Mouse (Mus musculus) heart, adult 8-10 months (tissue): Measurements from ENCODE around the gene Ppp1r15a. TPM values are rescaled to one million over a fixed set of nuclear protein-coding genes. Genes with fewer than 3 reads are reported as not detected.
"Not testable (repeated sequence)": the region's sequence is repeated elsewhere in the genome, so short reads cannot be mapped to it uniquely, and the experiment has no call there.

ENCODE experiments used
- DNase-seq: peaks from one replicate; pipeline ENCODE4 v3.0.0; 2022; ENCODE audit warnings: low spot score
- total RNA-seq, 4 experiments: library from RNA; stranded (reverse); gene quantifications; 2 replicates each; pipeline ENCODE4 v1.2.4; 2022

The Ppp1r15a gene
- total RNA-seq, 4 experiments from 2014 or later: 21.9 to 31.6 (median 28.0) TPM

DNA sequence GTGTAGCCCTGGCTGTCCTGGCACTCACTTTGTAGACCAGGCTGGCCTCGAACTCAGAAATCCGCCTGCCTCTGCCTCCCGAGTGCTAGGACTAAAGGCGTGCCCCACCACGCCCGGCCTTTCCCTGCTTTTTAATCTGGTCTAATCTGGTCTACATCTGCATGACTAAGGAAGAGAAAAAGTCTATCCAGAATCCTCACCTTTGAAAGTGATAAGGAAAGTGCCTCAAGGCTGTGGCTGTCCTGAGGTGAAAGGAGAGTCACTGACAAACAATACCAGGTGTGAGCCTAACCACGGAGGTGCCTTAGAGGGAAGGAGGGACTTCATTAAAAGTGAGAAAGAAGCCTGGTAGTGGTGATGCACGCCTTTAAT is 25.4 kb upstream of the Ppp1r15a start:
- no peak for DNase-seq

DNA sequence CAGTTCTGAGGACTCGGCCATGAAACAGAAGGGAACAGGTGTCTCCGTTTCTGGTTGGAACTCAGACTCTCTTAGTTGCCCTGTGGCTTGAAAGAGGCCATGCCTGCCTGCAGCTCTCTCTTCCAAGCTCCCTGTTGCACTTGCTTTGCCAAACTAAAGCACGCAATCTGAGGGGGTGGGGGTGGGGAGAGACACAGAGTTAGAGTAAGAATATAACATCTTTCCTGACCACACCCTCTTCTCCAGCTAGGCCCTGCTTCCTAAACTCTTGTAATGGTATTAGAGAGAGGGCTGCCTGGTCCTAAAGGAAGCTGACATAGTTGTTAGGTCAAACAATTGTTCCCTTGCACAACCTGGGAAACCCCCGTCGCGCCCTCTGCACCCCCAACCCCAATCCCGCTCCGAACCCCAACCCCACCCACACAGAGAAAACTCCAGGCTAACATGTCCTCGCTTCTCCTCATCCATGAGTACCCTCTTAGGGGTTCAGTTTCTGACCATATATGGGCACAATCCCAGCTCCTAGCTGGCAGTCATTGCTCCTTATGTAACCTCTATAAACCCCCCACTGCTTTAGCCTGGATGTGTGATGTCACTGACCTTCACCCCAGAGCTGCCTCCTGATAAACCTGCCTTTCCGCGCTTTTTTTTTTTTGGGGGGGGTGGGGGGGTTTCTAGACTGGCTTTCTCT is 24.9 kb upstream of the Ppp1r15a start:
- no peak for DNase-seq

DNA sequence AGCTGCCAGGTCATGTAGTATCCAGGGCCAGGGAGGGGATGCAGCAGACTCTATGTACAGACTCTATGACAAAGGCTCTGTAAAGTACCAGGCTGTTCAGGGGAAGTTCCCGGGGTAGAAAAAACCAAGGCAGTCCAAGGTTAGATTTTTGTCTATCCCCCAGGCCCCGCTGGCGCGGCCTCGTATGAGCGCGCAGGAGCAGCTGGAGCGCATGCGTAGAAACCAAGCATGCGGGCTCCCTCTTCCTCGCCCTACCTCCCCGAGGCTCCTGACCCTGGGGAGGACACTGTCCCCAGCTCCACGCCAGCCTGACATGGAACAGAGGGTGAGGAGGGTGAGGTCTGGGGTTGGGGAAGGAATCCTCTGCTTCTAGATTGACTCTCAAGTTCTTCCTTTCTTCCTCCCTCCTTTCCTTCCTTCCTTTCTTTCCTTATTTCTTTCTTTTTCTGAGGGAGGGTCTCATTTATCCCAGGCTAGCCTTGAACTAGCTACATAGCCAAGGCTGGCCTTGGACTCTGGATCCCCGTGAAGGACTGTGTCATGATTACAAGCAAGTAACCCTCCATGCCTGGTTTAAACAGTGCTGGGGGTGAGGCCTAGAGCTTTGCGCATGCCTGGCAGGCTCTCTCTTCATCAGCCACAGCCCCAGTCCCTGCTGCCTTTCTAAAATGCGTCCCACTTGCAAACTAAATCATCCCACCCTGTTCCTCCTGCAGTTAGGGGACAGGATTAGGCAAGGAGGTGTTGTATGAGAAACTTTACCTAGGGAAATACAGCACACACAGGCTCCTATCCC is 23.8 kb upstream of the Ppp1r15a start:
- DNase-seq: no peak

DNA sequence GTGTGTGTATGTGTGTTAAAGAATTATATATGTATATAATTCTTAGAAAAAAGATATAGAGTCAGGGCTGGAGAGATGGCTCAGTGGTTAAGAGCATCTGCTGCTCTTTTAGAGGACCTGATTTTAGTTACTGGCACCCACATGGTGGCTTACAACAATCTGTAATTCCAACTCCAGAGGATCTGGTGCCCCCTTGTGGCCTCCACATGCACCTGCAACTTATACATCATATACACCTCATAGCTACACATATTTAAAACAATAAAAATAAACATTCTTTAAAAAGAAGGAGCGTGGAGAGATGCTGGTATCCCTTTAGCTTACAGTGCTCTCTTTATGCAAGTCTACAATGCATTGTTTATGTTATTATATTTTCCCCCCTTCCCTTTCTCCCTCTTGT is 18.5 kb upstream of the Ppp1r15a start:
- DNase-seq: no peak

DNA sequence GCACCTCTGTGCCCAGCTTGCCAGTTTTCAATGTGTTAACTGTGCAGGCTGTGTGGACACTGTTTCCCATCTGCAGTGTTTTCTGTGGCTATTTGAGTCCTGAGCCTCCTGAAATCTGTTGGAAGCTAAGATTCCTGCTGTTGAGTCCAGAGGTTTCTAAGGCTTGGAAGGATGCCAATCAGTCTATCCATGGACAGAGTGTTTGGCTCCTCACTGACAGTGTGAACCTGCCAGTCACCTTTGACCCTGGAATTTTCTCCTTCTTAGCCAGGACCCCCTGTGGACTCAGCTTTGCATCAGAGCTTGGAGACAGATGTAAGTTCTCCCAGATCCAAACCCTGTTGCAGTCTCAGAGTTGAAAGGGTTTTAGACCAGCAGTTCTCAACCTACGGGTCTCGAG is 14.1 kb upstream of the Ppp1r15a start:
- DNase-seq: no peak

DNA sequence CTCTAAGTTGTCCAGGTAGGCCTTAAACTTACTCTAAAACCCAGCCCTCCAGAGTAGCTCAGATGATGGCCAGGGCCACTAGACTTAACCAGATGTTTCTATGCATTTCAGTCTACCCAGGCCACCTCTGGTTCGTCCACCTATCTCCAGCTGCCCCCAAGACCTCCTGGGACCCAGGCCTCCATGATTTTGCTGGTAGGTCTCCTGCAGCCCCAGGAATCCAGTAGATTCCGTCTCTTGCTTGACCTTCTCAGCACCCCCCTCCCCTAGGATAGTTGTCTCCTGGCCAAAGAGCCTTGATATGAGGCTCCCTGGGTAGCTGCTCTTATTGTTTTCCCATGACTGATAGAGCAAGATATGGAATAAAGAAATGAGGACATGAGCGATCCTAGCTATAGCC is 13.0 kb upstream of the Ppp1r15a start:
- DNase-seq: no peak

DNA sequence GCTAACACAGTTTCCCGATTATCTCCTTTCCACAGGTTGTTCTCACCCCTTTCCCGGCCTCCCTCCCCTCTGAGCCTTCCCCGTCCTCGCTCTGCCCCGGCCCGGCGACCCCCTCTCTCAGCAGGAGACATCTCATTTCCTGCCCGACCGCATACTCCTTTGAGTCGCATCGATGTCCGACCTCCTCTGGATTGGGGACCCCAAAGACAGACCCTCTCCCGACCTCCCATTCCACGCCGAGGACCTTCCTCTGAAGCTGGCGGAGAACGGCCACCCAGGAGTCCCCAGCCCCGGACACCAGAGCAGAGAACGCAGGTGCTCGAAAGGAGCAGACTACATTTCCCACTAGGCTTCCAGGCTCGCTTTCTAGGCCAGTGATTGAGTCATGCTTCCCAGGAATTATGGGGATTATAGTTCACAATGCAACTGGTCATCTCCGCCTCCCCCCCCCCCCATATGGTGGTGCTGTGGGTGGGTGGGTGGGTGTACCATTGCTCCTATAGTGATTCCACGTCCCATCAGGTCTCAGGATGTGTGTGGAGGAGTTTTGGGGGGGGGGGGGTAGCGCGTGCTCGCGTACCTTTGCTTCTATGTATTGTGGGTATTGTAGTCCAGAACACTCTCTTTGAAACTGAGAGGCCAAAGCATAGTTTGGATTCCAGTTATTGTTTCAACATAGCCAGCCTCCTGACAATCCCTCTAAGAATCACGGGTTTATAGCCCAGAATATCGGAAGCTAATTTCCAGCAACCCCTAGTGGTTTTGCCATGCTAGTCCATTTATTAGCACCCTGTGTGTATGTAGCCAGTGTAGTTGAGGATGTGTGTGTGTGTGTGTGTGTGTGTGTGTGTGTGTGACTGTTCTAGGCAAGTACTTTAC is 12.3 kb upstream of the Ppp1r15a start:
- DNase-seq: peak; percentile 53

DNA sequence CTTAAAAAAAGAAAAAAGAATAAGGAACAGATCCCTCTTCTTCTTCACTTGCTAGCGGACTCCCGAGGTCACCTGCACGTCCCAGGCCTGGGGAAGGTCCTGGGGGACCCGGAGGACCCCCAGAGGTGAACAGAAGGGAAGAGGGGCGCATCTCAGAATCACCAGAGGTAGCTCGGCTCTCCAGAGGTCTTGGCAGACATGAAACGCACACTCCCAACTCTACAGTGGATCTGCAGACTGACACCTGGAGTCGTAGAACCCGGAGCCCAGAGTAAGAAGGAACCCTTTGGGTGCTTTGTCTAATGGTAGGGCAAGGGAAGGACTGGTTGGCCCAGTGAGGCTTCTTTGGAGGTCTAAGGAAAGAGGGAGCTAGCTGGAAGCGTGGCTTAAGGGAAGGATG is 11.5 kb upstream of the Ppp1r15a start:
- no peak for DNase-seq

DNA sequence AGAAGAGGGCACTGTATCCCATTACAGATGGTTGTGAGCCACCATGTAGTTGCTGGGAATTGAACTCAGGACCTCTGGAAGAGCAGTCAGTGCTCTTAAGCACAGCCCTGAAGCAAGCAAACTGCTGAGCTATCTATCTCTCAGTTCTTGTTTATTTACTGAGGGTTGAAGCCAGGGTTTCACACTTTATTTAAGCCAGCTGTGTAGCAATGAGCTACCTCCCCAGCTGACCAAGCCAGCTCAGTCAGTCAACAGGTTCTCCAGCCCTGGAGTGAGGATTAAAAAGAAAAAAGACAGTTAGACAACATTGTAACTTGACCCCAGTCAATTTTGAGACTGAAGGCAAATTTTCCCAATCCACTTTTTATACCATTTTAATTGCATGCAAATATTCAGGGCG is 9.6 kb upstream of the Ppp1r15a start:
- DNase-seq: no peak

DNA sequence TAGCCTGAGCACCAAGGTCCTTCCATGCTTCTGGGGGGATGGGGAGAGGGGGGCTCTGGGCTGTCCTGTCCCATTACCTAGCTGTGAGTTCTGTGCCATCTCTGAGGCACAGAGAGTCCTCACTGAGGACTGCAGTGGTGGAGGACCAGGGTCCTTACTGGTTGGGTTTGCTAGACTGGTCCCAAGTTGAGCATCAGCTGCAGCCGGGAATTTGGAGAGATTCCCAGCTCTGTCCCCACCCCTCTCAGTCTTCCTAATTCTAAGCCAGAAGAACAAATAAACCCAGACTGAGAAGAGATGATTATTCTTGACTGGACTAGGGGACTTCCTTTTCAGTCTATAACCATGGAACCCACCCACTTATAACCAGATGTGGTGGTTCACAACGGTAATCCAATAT is 4.6 kb upstream of the Ppp1r15a start:
- DNase-seq: no peak

DNA sequence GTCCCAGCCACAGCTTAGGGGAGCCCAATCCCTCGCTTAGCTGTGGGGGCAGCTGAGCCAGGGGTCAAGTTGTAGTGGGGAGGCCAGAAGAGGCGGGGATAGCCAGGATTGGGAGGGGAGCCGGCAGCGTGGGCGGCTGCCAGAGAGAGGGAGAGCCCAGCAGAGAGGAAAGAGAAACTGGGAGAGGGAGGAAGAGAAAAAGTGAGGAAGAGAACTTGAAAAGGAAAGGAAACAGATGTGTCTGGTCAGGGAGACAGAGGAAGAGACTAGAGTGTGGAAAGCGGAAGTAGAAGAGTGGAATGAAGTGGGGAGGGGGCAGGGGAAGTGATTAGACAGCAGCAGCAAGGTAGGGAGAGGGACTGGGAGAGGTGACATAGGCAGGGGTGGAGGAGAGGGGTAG is 3.4 kb upstream of the Ppp1r15a start:
- DNase-seq: no peak

DNA sequence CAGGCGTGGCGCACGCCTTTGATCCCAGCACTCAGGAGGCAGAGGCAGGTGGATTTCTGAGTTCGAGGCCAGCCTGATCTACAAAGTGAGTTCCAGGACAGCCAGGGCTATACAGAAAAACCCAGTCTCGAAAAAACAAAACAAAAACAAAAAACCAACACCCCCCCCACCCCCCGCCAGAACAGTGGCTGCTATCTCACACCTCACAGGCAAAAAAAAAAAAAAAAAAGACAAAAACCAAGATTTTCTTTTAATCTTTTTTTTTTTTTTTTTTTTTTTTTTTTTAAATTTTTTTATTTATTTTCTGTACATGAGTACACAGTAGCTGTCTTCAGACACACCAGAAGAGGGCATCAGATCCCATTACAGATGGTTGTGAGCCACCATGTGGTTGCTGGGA is 1.1 kb upstream of the Ppp1r15a start:
- DNase-seq: not testable (repeated sequence)

DNA sequence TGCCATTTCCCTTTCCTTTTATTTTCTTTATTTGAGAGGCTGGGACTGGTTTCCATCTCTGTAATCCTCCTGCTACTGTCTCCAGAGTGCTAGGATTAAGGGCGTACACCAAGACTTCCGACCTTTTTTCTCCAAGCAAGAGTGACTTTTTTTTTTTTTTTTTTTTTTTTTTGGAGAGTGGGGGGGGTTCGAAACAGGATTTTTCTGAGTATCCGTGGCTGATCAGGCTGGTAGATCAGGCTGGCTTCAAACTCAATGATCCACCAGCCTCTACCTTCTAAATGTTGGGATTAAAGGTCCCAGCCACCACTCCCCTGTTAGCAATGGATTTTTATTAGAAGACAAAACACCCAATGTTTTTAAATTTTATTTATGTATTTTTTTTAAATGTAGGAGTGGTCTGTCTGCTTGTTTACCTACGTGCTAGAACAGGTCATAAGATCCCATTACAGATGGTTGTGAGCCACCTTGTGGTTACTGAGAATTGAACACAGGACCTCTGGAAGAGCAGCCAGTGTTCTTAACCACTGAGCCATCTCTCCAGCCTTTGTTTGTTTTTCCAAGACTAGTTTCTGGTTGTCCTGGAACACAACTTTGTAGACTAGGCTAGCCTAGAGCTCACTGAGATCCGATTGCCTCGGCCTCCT is 529 bp upstream of the Ppp1r15a start:
- DNase-seq: no peak

DNA sequence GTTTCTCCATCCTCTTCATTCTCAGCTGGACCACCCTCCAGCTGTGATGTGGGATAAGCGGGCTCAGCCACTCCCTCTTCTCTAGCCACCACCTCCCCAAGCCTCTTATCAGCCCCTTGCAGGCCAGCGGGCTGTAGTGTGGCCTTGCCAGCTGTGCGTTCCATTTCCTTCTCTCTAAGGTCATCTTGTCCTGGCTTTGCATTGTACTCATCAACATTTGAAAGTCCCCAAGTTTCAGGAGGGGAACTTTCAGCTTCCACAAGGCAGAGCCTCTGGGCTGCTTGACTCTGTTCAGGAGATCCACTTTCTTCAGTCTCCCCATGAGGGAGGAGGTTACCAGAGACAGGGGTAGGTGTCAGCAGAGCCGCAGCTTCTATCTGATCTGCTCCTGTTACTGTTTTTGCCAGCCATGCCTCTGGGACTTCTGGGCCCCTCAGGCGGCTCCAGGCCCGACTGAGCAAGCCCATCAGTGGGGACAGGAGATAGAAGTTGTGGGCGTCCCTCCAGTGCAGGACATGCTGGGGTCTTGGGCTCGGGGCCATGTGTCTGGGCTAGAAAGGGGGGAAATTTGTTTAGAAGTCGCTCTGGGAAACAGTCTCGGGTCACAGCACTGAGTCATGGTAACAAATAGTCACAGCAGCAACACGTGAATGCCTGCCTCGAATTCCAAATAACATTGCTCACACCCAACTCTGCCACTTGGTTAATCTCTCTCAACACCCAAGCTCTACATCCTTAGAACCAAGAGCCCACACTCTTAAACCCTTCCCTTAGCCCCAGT is 1.0 kb downstream of the Ppp1r15a start:
- peak; percentile 67 for DNase-seq

DNA sequence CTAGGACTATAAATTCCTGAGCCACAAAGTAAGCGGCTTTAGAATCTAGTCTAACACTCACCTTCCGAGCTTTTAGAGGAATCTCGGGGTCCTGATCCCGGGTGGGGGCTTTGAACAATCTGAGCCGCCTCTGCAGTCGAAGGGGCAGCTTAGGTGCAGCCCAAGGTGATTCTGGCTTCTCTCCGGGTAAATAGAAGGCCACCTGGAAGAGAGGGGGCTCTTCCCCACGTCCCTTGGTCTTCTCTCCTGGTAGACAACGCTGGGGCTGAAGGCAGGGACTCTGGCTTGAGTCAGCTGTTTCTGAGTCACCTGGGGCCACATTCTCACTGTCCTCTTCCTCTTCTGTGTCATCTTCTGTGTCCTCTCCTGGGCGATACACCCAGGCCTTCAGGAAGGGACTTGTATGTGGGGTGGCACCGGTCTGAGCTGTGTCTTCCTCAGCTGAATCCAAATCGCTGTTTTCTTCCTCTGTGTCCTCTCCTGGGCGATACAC is 2.3 kb downstream of the Ppp1r15a start:
- no peak for DNase-seq

DNA sequence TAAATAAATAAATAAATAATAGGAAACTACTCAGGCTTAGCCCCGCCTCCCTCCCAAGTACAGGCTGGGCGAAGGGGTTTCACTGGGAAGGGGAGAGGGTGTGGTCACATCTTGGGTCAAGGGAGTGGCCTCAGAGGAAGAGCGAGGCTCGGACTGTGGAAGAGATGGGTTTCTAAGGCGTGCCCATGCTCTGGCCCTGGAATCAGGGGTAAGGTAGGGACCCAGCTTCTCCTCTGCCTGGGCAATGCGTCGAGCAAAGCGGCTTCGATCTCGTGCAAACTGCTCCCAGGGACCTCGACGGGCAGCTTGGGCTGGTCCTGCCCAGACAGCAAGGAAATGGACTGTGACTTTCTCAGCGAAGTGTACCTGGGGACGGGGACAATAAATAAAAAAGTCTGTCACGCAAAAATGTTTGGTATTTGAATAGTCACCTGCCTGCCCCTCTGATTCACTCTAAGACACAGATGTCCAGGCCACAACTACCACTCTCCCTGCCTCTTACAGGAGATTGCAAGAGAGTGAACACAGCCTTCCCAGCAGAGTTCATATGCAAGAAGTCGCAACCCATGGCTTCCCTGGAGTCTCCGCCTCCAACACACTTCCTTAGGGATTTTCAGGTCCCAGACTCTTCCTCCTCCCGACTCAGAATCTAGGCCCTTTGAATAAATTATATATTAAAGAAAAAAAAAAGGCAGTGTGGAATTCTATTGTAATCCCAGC is 3.0 kb downstream of the Ppp1r15a start:
- DNase-seq: no peak

DNA sequence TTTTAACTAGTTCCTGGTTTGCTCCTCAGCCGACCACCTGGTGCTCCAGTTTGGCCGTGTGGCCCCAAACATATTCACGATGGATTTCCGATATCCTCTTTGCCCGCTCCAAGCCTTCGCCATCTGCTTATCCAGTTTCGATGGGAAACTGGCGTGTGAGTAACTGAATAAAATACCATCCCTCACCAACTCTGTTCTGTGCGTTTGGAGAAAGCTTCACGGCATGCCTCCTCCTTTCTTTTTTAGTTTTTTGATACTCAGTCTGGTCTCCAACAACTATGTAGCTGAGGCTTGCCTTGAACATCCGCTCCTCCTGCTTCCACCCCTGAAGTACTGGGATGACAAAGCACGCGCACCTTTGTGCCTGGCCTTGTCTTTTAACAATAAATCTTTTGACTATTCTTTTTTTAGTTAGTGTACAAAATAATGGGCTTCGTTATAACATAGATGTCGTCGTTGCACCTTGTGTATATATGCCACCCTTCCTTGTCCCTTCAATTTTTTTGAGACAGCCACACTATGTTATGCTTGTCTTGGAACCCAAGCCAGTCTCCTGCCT is 3.8 kb downstream of the Ppp1r15a start:
- no peak for DNase-seq

DNA sequence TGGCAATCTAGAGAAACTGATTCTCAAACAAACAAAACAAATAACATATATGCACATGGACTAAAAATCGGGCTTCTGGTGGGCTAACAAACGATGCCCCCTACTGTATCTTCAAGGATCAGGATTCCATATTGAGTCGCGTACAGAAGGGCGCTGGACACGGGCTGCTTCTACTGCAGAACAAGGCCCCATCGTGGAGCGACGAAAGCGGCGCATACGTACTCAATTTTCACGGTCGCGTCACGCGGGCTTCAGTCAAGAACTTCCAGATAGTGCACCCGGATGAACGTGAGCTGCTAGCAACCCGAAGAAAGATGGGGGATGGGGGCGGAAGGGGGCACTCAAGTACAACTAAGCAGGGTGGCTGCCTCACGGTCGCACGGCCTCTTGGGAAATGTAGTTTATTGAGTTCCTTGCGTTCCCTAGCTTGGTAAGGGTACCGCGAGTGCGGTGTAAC is 4.3 kb downstream of the Ppp1r15a start:
- peak; percentile 89 for DNase-seq

DNA sequence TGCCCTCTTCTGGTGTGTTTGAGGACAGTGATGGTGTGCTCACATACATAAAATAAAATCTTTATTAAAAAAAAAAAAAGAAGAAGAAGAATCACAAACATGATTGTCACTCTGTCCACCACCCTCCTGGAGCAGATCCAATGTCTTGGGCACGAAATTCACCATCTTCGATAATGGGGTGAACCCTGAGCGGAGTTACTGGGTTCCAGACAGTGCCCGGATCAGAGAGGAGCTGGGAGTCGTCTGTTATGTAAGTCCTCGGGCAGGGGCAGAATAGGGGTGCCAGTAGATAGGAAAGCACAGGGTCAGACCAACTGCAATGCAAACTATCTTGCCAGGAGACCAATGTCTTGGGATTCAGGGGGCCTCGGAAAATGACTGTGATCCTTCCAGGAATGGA is 5.5 kb downstream of the Ppp1r15a start:
- no peak for DNase-seq
